Mouse (Mus musculus) cerebellum, postnatal 10 days (tissue): Measurements from ENCODE around the gene Foxj1.

Source experiments
- DNase-seq, 2 experiments: peaks; one replicate each; pipeline ENCODE4 v3.0.0; 2021; ENCODE audit warnings: mixed read lengths in 2 of 2

Foxj1 gene

DNA sequence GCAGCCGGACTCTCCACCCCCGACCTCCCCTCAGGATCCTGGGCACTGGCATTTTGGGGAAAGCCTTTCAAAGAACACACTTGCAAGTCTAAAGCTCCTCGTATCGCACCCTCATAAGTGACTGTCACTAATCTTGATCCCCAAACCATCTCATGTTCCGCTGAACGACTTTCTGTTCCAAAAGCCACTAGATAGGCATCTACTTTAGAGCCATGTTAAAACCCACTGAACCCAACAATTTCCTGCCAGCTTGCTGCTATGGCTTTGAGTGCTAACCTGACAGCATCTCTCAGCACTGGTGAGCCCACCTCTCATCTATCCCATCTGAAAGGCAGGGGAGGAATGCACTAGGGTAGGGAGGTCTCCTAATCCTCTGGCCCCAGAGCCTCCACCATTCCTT, 2.3 kb upstream of the Foxj1 start:
- no peak for DNase-seq

DNA sequence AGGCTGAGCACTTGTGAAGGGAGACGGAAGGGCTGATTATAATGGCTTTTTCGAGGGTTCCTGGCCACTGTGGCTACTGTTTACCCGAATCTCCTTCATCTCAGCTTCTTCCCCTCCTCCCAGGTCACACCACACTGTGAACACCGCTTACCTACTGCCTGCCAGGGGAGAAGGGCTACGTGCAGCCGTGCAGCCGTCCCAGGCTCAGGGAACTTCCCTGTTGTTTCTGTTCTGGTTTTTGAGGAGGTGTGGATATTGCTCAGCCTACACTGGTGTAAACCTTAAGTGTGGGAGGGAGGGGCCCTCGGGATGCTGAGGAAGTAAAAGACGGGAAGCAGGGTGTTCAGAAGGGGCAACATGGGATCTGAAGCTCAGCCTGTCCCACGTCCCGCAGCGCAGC, 1.8 kb upstream of the Foxj1 start:
- DNase-seq: no peak

DNA sequence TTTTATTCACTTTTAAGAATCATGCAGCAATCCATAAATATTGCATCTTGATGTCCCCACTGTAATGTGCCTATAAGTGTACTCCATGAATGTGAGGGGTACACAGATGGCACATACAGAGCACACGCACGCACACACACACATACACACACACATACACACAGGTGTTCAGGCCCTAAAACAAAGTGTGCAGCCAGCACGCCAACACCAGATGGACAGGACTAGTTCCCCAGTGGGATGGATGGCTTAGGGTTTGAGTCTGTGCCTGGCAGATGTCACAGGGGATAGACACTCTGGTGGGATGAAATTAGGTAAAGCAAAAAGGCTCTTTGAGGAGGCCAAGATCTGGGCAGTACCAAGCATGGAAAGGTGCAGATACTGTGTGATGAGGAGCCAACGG, 1.2 kb upstream of the Foxj1 start:
- DNase-seq: peak; percentile 59 to 60

DNA sequence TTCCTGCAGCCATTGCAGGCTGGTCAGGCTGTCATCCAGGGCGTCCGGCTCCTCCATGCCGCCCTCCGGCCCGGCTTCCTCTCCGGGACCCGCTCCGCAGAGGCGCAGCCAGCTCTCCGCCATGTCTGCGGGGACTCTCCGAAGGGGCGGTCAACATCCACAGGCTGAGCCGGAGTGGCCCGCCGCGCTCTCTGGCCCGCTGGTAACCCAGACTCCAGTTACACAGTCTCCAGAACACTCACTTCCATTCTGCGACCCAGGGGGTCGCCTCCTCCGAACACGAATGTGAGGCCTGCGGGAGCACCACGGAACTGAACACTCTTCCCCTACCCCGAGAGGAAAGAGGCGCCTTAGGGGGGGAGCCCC, 799 bp downstream of the Foxj1 start:
- DNase-seq: no peak

DNA sequence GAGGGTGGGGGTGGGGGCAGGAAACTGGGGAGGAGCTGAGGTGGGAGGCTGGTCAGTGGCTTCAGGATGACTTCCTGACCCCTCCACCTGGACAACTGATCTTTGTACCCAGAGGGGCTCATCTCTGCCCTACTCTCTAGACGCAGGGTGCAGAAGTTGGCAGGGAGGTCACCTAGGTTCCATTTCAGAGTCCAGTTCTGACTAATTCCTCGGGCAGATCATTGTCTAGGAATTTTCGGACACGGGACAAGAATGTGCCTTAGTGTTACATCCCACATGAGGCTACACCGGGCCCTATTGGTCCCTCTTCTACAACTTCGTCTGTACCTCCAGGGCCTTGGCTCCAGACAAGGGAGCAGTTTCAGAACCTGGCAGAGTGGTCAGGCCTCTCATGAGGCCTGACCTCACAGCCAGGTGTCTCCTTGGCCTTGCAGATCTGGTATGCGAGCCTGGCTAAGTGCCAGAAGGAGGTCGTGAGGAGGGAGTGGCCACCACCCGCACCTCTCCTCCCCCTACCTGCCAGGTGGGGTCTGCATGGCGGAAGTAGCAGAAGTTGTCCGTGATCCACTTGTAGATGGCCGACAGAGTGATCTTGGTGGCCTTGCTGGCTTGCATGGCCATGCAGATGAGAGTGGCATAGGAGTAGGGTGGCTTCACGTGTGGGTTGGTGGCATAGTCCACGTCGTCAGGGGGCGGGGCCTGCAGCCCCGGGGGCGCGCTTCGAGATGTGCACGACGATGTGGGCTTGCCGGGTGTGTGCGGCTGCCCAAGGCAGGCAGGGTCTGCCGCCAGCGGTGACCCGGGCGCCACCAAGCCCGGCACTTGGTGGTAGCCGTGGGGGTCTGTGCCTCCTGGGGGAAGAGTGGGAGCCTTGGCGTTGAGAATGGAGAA, 1.4 kb downstream of the Foxj1 start:
- DNase-seq: no peak

DNA sequence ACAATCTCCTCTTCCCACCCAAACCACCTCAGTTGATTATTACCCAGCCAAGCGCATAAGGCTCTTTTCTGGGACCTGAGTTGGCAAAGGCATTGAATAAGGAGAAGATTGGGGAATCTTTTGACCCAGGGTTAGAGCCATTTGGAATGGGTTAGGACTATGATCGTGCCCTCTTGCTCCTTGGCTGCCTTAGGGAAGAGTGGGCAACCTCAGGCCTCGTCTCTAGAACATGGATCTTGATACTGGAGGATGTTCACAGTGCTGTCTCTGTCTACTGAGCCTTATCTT, 2.3 kb downstream of the Foxj1 start:
- DNase-seq: no peak

DNA sequence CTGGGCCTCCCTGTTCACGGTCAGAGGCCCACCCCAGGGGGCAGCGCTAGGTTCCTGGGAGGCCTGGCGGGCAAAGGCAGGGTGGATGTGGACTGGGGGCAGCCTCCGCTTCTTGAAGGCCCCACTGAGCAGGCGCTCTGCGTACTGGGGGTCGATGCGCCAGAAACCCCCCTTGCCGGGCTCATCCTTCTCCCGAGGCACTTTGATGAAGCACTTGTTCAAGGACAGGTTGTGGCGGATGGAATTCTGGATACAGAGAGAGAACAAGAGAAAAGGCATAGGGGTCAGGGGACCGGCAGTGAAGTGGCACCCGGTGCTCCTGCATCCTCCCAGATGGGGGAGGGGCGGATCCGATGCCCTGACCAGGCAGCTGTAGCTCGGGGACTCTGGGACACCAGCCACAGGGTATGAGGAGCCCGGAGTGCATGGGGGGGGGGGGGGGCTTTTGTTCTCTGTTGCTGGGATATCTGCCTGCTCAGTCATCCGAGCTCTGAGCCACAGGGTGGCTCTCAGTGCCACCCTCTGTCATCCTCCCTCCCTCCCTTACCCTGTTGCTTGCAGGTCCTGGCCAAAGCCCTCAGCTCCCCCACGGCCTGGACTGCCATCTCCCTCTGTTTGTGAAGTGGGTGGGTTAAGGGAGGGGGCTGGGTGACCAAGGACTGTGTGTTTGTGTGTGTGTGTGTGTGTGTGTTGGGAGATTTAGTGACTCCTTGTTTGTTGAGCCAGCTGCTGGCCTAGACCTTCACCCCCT, 2.8 kb downstream of the Foxj1 start:
- DNase-seq: peak; percentile 63 to 74

DNA sequence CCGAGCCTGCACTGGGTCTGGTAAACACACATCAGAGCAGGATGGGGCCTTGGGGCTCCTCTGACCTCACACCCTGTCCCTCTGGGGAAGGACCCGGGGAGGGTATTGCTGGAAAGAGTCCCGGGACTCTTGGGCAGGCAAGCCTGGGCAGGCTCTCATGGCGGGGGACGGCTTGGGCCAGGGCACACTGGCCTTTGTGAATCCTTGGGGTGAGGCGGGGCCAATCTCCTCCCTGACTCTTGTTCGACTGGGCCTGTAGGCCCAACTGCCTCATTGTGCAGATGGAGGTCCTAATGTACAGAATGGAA, 5.0 kb downstream of the Foxj1 start:
- DNase-seq: peak; percentile 39 to 41

DNA sequence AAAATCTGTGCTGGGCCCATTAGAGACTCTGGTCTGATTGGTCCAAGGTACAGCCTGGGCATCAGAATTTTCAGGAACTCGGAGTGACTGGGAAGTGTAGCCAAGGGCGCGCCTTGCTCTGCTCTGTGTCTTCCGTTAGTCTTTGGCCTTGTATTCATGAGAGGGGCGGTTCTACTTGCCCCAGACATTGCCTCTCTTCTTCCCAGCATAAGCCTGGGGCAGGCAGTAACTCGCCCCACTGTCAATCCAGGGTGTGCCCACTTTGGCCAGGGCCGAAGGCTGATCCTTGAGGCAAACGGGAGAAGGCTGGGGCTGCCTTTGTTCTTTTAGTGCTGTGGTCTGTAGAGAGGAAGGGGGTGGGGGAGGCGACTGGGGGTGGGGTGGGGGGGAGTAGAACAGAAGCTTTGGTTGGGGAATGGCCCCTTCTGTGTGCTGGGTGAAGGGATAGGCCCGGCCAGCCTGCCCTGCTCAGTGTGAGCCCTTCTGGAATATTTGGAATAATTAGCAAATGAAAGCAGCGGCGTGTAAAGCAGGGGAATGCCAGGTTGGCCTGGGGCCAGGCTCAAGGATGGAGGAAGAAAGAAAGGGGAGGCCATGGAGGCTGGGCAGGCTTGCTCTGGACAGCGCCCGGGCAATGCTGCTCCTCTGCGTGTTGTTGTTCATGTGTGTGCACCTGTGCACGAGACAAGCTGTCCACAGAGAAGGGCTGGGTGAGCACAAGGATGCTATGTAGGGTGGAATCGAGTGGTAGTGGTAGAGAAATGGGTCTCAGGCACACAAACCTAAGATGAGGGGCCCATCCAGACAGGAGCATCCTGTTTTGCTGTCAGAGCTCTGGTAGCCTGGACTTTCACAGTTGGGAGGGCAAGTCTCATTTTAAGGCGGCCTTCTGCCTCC, 5.6 kb downstream of the Foxj1 start:
- peak; percentile 90 to 91 for DNase-seq

DNA sequence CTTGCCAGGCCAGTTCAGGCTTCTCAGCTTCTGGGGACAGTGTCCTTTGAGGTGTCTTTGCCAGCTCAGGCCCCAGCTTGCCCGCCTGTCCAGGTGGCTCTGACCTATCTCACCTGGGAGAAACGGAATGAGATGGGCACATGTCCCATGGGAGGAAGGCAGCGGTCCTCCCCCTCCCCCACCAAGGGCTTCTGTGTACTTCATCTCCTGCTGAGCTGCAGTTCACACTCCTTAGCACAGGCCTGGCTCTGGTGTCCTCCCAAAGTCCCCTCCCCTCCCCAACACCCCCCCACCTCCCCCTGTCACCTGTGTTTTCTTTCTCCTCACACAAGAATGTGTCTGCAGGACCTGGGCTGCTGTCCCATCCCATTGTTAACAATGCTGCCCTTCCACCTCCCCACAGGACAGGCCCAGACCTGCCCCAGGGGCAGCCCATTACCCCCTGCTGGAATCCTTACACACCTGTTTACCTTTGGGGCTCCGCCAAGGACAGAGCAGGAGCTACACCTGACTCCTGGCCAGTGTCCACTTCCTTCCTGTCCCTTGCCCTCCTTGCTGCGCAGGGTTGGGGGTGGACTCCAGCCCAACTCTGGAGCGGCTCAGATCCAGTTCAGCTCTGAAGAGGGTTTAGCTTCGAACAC, 8.1 kb downstream of the Foxj1 start:
- no peak for DNase-seq

DNA sequence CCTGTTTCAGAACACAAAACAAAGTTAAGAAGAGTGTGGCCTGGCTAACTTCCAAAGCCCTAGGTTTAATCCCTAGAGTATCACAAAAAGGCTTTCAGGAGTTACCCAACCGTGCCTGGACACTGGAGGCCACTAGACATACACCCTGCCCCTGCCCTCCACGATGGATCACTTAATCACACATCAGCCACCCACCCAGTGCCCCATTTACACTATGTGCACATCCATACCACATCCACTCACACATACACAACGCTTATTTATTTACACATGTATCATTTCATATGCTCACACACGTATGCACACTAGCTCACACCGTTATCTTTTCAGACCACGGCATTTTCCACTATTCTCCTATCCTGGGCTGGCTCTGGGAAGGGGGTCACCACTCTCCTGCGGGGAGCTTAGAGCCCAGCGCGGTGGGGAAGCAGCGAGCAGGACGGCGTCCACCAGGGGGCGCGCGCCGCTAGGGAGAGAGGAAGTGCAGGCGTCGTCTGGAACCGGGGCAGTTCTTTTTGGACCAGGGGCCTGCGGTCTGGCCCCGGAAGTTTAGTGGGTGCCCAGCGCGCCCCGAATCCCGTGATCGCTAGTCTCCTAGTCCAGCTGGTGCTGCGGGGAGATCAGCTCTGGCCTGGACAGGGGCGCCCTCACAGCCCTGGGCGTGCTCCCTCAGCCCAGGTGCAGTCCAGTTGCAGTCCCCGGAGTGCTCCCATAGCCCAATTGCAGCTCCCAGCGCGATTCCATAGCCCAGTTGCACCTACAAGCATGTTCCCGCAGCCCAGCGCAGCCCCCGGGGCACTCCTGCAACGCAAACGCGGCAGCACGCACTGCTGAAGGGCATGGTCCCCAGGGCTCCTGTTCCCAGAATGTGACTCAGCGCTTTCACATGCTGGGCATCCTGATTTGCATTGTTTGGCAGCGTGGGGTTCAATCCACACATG, 16.2 kb downstream of the Foxj1 start:
- peak; percentile 96 to 98 for DNase-seq

DNA sequence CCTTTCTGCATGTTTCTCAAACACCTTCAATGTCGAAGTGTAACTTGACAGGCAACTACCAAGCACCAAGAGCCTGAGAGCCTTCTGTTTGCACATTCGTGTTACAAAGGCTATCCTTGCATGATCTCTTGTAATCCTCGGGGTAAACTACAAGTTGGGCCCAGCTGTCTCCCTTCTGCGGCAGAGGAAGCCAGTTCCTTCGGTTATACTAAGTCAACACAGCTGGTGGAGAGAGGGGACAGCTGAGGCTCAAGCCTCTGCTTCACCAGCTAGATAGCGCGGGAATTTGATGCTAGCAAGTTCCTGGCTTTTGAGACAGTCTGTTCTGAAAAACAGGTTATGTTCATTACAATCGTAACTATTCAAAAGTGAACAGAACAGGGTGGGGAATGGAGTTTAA, 22.8 kb downstream of the Foxj1 start:
- no peak for DNase-seq

DNA sequence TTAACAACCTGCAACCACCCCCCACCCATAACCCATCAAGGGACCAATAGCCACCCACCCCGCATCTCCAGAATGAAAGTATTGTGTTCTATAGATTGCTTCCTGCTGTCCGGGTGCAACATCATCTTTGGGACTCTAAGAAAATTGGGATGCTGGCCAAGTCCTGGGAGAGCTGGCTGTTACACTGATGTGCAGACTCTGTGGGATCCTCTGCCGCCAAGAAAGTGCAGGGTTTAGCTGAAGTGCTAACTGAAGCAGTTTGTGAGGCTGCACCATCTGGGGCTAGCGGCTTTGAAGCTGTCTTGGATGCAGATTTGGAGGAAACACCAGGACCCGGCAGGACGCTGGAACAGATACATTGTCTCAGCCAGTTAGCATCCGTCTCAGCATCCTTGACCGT, 24.0 kb downstream of the Foxj1 start:
- DNase-seq: peak; percentile 56 to 58

DNA sequence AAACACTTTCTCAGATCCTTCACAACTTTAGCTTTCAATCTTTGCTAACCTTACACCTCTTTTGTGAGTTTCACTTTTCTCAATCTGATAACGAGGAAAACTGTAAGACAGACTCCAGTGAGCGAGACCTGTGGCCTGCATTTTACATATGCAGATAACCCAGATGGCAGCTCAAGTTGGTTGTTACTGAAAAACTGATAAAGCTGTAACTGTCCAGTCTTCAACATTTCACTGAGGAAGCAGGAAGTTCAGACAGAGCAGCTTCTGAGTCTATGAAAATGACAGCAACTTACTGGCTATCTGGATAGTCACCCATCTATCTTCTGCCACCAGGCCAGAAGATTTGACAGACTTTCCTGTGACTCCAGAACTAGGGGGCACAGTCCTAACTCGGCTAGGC, 25.6 kb downstream of the Foxj1 start:
- DNase-seq: no peak

DNA sequence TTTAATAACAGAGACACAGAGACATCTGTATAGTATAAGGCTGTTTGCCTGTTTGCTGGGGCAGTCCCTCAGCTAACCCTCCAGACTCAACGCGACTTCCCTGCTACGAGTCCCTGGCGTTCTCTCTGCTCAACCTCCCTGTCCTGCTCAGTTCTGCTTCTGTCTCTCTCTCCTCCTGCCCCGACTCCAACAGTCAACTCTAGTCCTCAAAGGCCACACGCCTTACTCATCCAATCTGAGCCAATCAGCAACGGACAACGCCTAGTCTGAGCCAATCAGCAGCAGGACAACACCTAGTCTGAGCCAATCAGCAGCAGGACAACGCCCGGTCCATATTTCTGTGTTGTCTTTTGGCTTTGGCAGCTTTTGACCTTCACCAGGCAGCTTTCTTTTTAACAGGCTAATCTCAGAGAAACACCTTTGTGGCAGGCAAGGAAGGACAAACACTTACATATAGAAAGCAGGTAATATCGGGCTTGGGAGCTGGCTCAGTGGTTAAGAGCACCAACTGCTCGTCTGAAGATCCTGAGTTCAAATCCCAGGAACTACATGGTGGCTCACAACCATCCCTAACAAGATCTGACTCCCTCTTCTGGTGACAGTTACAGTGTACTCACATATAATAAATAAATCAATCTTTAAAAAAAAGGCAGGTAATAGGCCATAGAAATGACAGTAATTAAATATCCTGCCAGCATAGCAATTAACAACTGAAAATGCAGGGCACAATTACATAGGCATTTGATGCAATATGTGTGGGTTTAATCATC, 27.3 kb downstream of the Foxj1 start:
- DNase-seq: peak in 1 of 2 experiments; percentile 15

DNA sequence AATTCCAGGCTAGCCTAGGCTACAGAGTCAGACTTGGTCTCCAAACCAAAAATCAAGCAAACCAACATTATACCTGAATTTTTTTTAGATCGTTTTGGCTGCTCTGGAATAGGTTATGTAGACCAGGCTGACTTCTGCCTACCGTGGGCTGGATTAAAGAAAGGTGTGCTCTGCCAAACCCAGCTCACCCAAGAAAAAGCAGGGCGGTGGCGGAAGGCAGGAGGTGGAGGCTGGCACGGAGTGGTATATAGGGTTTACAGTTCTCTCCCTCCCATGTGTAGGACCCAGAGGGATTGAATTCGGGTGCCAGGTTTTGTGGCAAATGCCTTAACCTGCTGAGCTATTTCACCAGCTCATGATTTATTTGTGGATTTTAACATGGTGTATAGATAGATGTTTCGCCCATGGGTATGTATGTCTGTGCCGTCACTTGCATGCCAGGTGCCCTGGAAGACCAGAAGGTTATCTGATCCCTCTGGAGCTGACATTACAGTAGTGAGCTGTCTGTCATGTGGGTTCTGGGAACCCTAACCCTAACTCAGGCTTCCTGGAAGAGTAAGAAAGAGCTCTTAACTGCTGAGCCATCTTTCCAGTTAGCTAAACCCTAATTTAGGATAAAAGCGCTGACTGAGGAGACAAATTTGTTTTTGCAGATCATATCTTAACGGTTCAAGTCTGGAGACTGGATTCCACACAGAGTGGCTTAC, 28.0 kb downstream of the Foxj1 start, which contains the start of gene Exoc7:
Exoc7 (minus strand) TSS at position 215 of the 707 bp plus-strand sequence.
- DNase-seq: no peak

DNA sequence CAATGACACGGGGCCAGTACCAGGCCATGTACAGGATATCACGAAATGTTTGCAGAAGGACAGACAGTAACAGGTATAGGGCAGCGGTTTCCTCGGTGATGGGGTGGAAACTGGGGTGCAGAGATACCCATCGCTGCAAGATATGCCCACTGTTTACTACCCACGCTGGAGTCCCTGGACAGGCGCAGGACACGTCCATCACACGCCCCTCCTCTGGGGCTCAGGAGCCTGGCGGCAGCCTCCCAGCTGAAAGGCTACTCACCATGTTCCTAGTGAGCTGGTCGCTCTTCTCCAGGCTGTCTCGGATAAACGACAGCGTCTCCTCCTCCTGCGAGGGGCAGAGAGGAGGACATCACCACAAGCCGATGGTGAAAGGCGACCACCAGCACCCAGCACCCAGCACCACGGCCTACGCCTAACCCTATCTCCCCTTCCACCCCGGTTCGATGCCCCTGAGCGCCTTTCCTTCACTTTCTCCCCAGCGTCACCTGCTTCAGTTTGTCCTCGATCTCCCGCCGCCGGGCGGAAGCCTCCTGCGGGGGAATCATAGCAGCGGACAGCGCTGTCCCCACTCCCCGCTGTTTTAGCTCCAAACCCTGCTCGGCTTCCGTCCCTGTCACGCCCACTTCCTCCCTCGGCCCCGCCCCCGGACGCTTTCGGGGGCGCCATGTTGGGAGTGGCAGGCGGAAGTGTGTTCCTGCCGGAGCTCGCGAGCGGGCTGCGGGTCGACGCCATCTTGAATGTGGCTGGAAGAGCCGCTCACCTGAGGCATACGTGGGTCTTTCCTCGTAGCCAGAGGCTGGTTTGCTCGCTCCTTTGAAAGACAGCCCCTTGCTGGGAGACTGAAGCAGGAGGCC, 28.8 kb downstream of the Foxj1 start:
- DNase-seq: peak; percentile 98

DNA sequence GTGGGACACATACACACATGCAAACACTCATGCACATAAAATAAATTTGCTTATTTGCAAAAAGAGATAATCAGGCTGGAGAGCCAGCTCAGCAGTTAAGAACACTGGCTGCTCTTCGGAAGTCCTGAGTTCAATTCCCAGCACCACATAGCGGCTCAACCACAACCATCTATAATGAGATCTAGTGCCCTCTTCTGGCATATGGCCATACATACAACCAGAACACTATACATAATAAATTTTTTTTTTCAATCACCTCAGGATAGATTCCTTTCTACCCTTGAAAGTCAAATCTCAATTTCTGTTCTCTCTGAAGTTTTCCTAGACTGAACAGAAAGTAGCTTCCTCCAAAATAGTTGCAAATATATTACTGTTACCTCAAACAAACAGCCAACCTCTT, 29.8 kb downstream of the Foxj1 start:
- DNase-seq: peak in 1 of 2 experiments; percentile 25

DNA sequence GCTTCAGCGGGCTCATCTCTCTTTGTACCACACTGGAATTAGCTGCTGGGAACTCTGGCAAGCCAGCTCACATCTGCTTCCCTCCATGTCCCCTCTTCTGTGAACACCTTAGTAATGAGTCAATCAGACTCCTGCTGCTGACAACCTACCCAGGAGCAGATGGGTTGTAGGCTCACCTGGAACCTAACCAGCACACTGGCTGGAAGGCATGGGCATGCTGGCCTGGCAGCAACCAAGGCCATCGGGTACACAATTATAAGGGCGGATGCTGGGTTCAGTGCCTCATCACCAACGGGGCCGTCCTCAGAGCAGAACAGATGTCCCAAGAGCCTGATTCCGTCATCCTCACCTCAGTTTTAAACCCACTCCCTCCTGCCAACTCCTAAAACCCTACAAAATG, 36.6 kb downstream of the Foxj1 start:
- peak; percentile 71 to 77 for DNase-seq
